Mouse (Mus musculus): Measurements from ENCODE around the gene Atg2a.
"Not testable (repeated sequence)": the region's sequence is repeated elsewhere in the genome, so short reads cannot be mapped to it uniquely, and the experiment has no call there.

Atg2a gene

GRCm38 (mm10) chr19:6294301-6294700 lies 52.8 kb downstream of the Atg2a start:
- in situ Hi-C loops (cut with MboI, MseI) = no loop called here

DNA sequence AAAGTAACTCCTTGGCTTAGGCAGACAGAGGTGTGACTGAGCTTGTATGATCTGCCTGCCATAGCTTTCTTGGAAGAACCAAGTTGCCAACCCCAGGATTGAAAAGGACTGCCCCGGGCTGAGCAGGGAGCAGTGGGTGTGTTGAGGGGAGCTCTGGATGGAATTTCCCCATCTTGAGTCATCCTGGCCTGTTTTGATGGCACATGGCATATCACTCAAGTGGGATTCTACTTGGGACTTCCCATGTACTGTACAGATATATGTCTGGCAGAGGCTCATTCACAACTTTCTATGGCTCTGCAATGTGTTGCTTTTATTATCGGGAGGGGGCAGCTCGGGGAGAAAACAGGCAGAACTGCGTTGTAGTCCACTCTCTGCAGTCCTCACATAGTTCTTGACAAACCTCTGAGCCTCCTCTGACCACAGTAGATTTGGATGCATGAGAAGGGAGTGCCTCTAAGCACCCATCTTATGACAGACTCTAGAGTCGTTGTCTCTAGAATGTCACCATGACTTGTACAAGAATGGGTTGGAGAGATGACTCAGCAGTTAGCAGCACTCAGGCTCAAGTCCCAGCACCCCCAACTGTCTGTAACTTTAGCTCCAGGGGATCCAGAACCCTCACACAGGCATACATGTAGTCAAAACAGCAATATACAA lies 55.2 kb downstream of the Atg2a start:
- in situ Hi-C loops (cut with MboI, MseI) = loop anchor here (5.0 kb wide), 1 partner anchor 804 kb away; the partner anchor contains the start of gene Cfl1

DNA sequence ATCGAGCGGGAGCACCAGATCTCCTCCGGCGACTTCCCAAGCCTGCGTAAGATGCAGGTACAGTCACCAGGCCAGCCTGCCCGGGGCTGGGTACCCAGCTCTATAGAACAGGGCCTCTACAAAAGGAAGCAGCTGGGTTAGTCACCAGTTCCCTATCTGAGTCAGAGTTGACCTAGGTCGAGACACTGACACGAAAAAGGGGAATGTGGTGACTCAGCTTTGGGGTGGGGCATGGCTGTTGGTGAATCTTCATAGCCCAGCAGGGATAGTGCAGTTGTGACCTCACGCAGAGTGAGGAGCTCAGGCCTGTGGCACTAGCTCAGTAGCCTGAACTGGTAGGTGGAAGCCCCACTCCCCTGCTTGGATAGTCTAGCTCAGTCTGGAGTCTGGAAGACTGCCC lies 56.2 kb downstream of the Atg2a start:
- in situ Hi-C loops (cut with MboI, MseI) = loop anchor here (5.0 kb wide), 1 partner anchor 805 kb away; the partner anchor contains the start of gene Cfl1

GRCm38 (mm10) chr19:6299003-6299402 lies 57.5 kb downstream of the Atg2a start:
- in situ Hi-C loops (cut with MboI, MseI) = loop anchor here (5.0 kb wide), 1 partner anchor 807 kb away; the partner anchor contains the start of gene Cfl1

- in situ Hi-C loops (cut with MboI, MseI) = loop anchor here (5.0 to 10.0 kb wide), 2 partner anchors 385 to 807 kb away; partner anchors contain the start of gene Cfl1
Measured at GRCm38 (mm10) chr19:6299450-6300267, 58.2 kb downstream of the Atg2a start.

GRCm38 (mm10) chr19:6300402-6300841 lies 59.0 kb downstream of the Atg2a start:
- in situ Hi-C loops (cut with MboI, MseI) = loop anchor here (10.0 kb wide), 1 partner anchor 384 kb away; no protein-coding TSS in a partner anchor

DNA sequence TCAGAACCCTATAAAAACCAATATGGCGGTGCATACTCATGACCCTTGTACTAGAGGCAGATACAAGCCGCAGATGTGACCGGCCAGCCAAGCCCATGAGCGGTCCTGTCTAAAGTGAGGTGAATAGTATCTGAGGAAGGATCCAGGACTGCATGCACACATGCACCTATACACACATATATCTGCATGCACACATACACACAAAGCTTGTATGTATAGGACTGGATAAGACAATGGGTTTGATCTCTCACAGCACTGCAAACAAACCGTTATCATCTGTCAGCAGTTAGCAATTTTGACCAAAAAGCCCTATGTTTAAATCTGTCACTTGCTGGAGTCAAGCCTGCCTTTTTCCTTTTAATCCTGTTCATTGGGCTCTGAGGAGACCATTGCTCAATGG lies 60.6 kb downstream of the Atg2a start:
- in situ Hi-C loops (cut with MboI, MseI) = loop anchor here (10.0 kb wide), 1 partner anchor 383 kb away; no protein-coding TSS in a partner anchor

DNA sequence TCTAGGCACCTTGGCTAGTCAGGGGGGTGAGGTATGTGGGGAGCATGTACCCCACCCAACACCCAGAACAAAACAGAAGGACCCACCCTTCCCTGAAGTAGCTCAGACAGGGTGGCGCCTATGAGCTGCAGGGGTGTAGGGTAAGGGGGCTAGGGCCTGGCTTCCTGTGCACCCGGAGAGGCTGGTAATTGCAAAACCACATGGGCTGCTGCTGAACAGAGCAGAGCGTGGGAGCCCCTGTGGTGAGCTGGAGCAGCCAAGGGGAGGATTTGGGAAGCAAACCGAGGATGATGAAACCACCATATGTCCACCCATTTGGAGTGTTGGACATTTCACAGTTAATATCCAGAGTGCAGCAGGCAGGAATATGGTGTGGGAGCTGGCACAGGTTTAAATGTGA lies 61.1 kb downstream of the Atg2a start:
- in situ Hi-C loops (cut with MboI, MseI) = loop anchor here (10.0 kb wide), 1 partner anchor 382 kb away; no protein-coding TSS in a partner anchor

- in situ Hi-C loops (cut with MboI, MseI) = loop anchor here (10.0 kb wide), 1 partner anchor 381 kb away; no protein-coding TSS in a partner anchor
Measured at GRCm38 (mm10) chr19:6303831-6304230, 62.4 kb downstream of the Atg2a start.

DNA sequence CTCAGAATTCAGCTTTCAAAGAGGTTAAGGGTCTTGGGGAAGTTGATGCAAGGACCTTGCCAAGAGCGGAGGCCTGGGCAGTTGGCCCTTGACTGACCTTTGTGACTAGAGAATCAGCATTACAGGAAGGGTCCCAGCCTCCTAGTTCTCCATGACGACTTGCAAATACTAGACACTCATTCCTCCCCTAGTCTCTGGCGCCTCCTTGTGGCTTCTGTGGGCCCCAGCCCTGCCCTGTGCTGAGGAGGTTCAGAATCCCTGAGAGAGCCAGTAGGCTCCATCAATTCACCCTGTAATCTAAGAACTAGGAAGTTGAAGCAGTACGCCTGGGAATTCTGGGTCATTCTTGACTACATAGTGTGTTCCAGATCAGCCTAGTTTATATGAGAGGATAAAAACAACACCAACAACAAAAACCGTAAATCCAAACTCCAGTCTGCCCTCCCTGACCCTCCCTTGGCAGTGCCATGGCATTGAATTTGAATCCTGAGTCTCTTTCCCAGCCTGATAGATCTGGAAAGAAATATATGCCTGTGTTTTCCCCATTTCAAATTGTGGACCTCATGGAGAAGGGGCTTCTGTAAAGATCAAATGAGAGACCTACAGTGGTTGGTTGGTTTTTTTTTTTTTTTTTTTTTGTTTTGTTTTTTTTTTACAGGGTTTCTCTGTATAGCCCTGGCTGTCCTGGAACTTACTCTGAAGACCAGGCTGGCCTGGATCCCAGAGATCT lies 63.5 kb downstream of the Atg2a start:
- in situ Hi-C loops (cut with MboI, MseI) = loop anchor here (5.0 to 10.0 kb wide), 2 partner anchors 33 to 380 kb away; no protein-coding TSS in a partner anchor

GRCm38 (mm10) chr19:6305517-6306115 lies 64.1 kb downstream of the Atg2a start:
- in situ Hi-C loops (cut with MboI, MseI) = loop anchor here (5.0 to 10.0 kb wide), 2 partner anchors 33 to 379 kb away; no protein-coding TSS in a partner anchor

DNA sequence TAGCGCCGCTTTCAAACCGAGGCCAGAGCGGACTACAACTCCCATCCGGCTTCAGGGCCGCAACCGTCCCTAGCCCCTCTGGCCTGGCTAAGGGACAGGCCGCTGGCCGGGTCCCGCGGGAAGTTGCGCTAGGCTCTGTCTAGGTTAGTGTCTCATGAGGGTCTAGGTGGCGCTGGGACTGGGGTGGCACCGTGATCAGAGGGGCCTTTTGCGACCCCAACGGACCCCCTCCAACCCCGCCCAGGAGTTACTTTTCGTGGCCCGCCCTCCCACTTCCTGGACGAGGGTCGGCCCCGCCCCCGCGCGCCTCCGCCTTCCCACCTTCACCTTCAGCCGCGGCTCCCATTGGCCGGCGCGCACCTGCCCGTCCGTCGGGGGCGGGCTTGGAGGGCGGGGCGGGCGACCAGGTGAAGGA lies 64.7 kb downstream of the Atg2a start, which contains the start of gene Cdc42bpg:
Gene Cdc42bpg (plus strand): TSS at position 320 of the 415 bp plus-strand sequence.
- in situ Hi-C loops (cut with MboI, MseI) = loop anchor here (5.0 to 10.0 kb wide), 2 partner anchors 34 to 379 kb away; no protein-coding TSS in a partner anchor

GRCm38 (mm10) chr19:6306586-6306985 lies 65.1 kb downstream of the Atg2a start:
- in situ Hi-C loops (cut with MboI, MseI) = loop anchor here (5.0 to 10.0 kb wide), 2 partner anchors 34 to 378 kb away; no protein-coding TSS in a partner anchor

GRCm38 (mm10) chr19:6307733-6308531 lies 66.5 kb downstream of the Atg2a start:
- in situ Hi-C loops (cut with MboI, MseI) = loop anchor here (5.0 to 10.0 kb wide), 2 partner anchors 36 to 377 kb away; no protein-coding TSS in a partner anchor

DNA sequence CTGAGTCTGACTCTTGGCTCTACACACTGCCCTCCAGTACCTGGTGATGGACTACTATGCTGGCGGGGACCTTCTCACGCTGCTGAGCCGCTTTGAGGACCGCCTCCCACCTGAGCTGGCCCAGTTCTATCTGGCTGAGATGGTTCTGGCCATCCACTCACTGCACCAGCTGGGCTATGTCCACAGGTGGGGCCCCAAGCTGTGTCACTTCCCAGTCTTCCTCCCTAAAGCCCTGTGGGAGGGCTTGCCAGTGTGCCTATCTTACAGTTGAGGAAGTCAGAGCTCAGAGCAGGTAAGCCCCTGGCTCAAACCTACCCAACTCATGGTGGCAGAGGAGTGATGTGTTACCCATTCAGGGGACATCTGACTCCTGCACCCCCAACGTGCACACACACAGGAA lies 68.7 kb downstream of the Atg2a start:
- in situ Hi-C loops (cut with MboI, MseI) = no loop called here

GRCm38 (mm10) chr19:6311783-6312182 lies 70.3 kb downstream of the Atg2a start:
- in situ Hi-C loops (cut with MboI, MseI) = not testable (repeated sequence)

All from T-helper 2 cell (primary cell).